Mouse (Mus musculus) 416B (cell line): ENCODE measurements at regions not wholly inside any gene's neighbourhood (a gene's known extent, or its start where the extent isn't known, plus 50 kb on each side); places are given as distances from the start of the nearest gene placed in this dataset.
"Not testable (repeated sequence)": the region's sequence is repeated elsewhere in the genome, so short reads cannot be mapped to it uniquely, and the experiment has no call there.

Experiments
- DNase-seq: peaks from one replicate; pipeline ENCODE4 v3.0.0; 2011; ENCODE audit warnings: low read depth

- peak; percentile 9 for DNase-seq
Measured at GRCm38 (mm10) chr13:82562576-82562975, 779.7 kb downstream of the Cetn3 start.

- DNase-seq: no peak
Measured at GRCm38 (mm10) chr13:82570925-82571324, 788.0 kb downstream of the Cetn3 start.

- no peak for DNase-seq
Measured at GRCm38 (mm10) chr13:82577937-82578336, 795.1 kb downstream of the Cetn3 start.

- no peak for DNase-seq
Measured at GRCm38 (mm10) chr13:82586335-82586734, 803.5 kb downstream of the Cetn3 start.

- no peak for DNase-seq
Measured at GRCm38 (mm10) chr13:82593831-82594230, 811.0 kb downstream of the Cetn3 start.

- DNase-seq: no peak
Measured at GRCm38 (mm10) chr13:82595566-82595965, 812.7 kb downstream of the Cetn3 start.

GRCm38 (mm10) chr13:82605868-82606267 lies 823.0 kb downstream of the Cetn3 start:
- not testable (repeated sequence) for DNase-seq

GRCm38 (mm10) chr13:82619005-82619653 lies 836.3 kb downstream of the Cetn3 start:
- no peak for DNase-seq

GRCm38 (mm10) chr13:82620036-82620435 lies 837.2 kb downstream of the Cetn3 start:
- DNase-seq: no peak

- no peak for DNase-seq
Measured at GRCm38 (mm10) chr13:82620749-82621148, 837.9 kb downstream of the Cetn3 start.

- DNase-seq: not testable (repeated sequence)
Measured at GRCm38 (mm10) chr13:82628727-82629126, 845.9 kb downstream of the Cetn3 start.
